Mouse (Mus musculus) spleen, adult 2 months (tissue): ENCODE measurements around the gene Lrba. TPM values are rescaled to one million over a fixed set of nuclear protein-coding genes. Genes with fewer than 3 reads are reported as not detected.

ENCODE experiments used
- DNase-seq, 2 experiments: peaks; one replicate each; pipeline versions ENCODE4 v3.0.0 to v3.0.0-alpha.2; 2012 to 2021; ENCODE audit warnings: low spot score in 2 of 2, low read depth in 1 of 2
- H3K27ac ChIP-seq: fragments of 200-500 bp; 2 replicates; pipeline ENCODE4 v1.5.1; 2012; ENCODE audit warnings: low read length, inconsistent platforms; ENCODE audit not compliant: insufficient read depth
- H3K27me3 ChIP-seq: fragments of 200-500 bp; 2 replicates; pipeline ENCODE4 v1.6.1; 2012; ENCODE audit warnings: mild to moderate bottlenecking, moderate library complexity, low read length, inconsistent platforms; ENCODE audit not compliant: control insufficient read depth, insufficient read depth
- H3K36me3 ChIP-seq: fragments of 200-500 bp; 2 replicates; pipeline ENCODE4 v1.6.1; 2012; ENCODE audit warnings: mild to moderate bottlenecking, low read length, inconsistent platforms; ENCODE audit not compliant: control insufficient read depth, insufficient read depth
- H3K4me1 ChIP-seq: fragments of 200-500 bp; 2 replicates; pipeline ENCODE4 v1.6.1; 2011; ENCODE audit warnings: inconsistent platforms; ENCODE audit not compliant: control insufficient read depth, insufficient read depth, insufficient read length
- H3K4me3 ChIP-seq: fragments of 200-500 bp; 2 replicates; pipeline ENCODE4 v1.5.1; 2011; ENCODE audit warnings: mild to moderate bottlenecking, inconsistent platforms; ENCODE audit not compliant: insufficient read depth, insufficient read length; ENCODE audit errors: extremely low read depth
- CTCF ChIP-seq: fragments of 200-500 bp; IDR thresholded peaks from 2 replicates; pipeline ENCODE4 v1.5.1; 2011; ENCODE audit warnings: mild to moderate bottlenecking, inconsistent platforms; ENCODE audit not compliant: insufficient read depth, insufficient read length, insufficient replicate concordance; ENCODE audit errors: extremely low read depth
- POLR2A ChIP-seq: fragments of 200-500 bp; IDR thresholded peaks from 2 replicates; pipeline ENCODE4 v1.6.1; 2011; ENCODE audit warnings: low read depth, low read length, inconsistent platforms
- WGBS: fragments of 180-500 bp; shearing (Covaris S2); methylation state at CpG from one replicate; pipeline ENCODE4 v1.1.7; 2018; 5-methylcytosine and 5-hydroxymethylcytosine counted together
- polyA plus RNA-seq: library from polyadenylated mRNA; depleted of rRNA; stranded (reverse); fragments of >200 nt; gene quantifications from 2 replicates; pipeline ENCODE4 v1.2.3, GENCODE M21; 2012

The Lrba gene
- polyA plus RNA-seq, 1 experiment: 9.1 TPM

DNA sequence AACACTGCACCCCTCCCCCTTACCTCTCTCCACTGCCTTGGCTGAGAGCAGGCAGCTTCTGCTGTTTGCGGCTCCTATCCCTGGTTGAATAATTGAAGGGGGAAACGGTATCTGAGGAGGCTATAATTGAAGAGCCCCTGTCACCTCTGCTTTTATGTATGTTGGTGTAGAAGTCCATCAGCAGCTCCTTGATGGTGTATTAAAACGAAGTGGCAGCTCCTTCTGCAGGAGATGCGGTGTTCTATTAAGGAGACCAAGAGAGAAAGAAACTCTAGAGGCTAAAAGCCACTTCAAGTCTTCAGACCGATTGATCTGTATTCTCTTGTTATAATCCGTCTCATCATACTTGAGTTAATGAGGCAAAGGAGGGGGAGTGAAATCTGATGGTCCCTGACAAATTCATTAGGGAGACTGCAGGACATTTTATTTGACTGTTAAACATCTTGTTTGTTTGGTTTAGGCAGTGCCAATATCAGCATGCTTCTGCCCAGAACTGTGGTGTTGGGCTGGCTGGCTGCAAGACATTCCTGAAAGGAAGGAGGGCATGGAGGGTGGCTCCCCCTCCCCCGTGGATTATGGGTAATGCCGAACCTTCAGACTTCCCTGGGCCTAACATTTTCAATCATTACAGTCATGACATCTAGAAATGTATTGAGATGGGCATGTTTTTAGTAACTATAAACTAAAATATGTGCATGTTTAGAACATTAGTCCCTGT lies 326.7 kb downstream of the Lrba start:
- Histone ChIP-seq H3K4me1 (peaks cover 5% of the 10 kb centered on the region), H3K36me3 (no peaks in the 10 kb centered on the region), H3K27ac (no peak overlapping the region), H3K4me3 (no peak overlapping the region), H3K27me3 (peaks cover 16% of the 10 kb centered on the region)
- WGBS: 89% methylated on average over 8 of the region's 8 CpGs
- DNase-seq: no peak
- TF ChIP-seq POLR2A: no peak
- no peak for TF ChIP-seq CTCF

DNA sequence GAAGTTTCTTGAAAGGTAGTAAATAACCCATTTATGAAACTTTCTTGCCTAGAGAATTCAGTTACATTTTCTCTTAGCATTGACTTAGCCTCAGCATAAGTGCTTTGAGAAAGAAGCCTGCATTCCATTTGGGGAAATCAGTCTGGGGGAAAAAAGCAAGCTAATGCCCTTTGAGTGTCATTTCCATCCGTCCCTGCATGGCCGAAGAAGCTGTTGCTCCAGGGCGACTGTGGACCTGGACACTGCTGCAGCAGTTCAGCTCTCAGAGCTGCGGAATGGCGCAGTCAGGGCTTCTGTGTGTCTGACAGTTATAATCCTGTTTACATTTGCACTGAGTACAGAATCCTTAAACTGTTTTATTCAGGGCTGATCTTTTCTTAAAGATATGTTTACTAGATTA lies 327.7 kb downstream of the Lrba start:
- WGBS: 95% methylated on average over 5 of the region's 5 CpGs

DNA sequence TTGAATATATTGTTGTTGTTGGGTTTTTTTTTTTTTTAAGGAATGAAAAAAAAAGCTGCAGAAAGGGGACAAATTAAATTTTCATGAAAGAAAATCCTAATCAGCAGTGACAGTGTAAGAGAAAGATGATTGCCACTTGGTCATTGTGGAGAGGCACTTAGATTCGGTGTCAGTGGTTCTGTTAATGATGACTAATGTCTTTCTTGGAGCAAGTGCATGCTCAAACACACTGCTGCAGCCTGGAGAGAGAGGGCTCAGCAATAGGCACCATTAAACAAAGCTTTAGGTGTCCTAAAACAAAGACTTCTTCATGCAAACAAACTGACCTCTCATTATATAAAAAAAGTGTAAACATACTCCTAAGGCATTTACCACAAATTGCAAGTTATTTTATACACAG lies 334.5 kb downstream of the Lrba start:
- Histone ChIP-seq H3K27me3 (no peaks in the 10 kb centered on the region), H3K27ac (no peak overlapping the region), H3K36me3 (no peaks in the 10 kb centered on the region), H3K4me1 (no peaks in the 10 kb centered on the region), H3K4me3 (no peak overlapping the region)
- DNase-seq: no peak
- 49% methylated on average over 1 of the region's 1 CpGs for WGBS
- TF ChIP-seq CTCF (no peak), POLR2A (no peak)

More for the DNA sequence above, 327.7 kb downstream of the Lrba start:
- Histone ChIP-seq H3K36me3 (no peaks in the 10 kb centered on the region), H3K27ac (no peak overlapping the region), H3K4me1 (peaks cover under 1% of the 10 kb centered on the region; the same call in 1 of the 2 replicates), H3K27me3 (peaks cover 9% of the 10 kb centered on the region; the same call in 1 of the 2 replicates), H3K4me3 (no peak overlapping the region)
- no peak for TF ChIP-seq POLR2A
- no peak for TF ChIP-seq CTCF
- no peak for DNase-seq

DNA sequence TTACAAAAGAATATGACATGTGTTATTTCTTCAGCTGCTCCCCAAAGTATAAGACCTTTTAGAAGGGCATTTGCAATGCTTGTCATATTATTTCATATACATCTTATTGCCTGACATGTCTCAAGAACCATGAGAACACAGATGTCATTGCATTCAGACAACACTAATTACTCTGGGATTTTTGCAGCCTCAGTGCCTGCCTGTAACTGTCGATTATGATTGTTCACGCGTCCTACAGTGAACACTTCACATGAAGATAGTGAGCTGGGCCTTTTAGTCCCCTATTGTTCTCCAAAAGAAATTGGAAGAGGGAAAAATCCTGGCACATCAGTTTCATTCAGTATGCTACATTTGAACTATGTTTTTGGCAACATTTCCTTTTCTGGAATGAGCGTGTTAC lies 335.2 kb downstream of the Lrba start:
- WGBS: 96% methylated on average over 4 of the region's 4 CpGs
- DNase-seq: no peak
- no peaks in the 10 kb centered on the region for H3K36me3 ChIP-seq
- H3K27me3 ChIP-seq: no peaks in the 10 kb centered on the region
- H3K4me3 ChIP-seq: no peak overlapping the region
- H3K4me1 ChIP-seq: no peaks in the 10 kb centered on the region
- H3K27ac ChIP-seq: no peak overlapping the region
- TF ChIP-seq POLR2A (no peak), CTCF (no peak)

- no peak overlapping the region for H3K4me3 ChIP-seq
- WGBS: 87% methylated on average over 4 of the region's 4 CpGs
- no peaks in the 10 kb centered on the region for H3K4me1 ChIP-seq
- DNase-seq: no peak
- no peak overlapping the region for H3K27ac ChIP-seq
- H3K27me3 ChIP-seq: no peaks in the 10 kb centered on the region
- H3K36me3 ChIP-seq: no peaks in the 10 kb centered on the region
- TF ChIP-seq POLR2A: no peak
- TF ChIP-seq CTCF: no peak
Observed at GRCm38 (mm10) chr3:86560281-86561022, 336.0 kb downstream of the Lrba start.

DNA sequence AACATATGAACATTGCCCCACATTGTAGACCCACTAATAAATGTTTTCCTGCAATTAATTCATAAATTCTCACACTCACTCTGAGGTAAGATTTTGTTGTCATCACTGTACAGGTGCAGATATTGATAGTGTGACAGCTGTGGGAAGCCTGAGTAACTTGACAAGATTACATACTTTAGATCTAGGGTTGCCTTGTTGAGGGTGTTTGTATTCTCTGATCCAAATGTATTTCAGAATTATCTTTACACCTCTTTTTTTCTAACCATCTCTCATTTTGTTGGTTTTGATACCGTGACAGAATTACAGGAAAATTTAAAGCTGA lies 336.5 kb downstream of the Lrba start:
- no peak for DNase-seq
- WGBS: 82% methylated on average over 1 of the region's 1 CpGs

GRCm38 (mm10) chr3:86561396-86561795 lies 336.9 kb downstream of the Lrba start:
- Histone ChIP-seq H3K27me3 (no peaks in the 10 kb centered on the region), H3K4me3 (no peak overlapping the region), H3K27ac (no peak overlapping the region), H3K4me1 (no peaks in the 10 kb centered on the region), H3K36me3 (no peaks in the 10 kb centered on the region)
- no peak for TF ChIP-seq CTCF
- DNase-seq: no peak
- 89% methylated on average over 1 of the region's 1 CpGs for WGBS

More for the DNA sequence above, 336.5 kb downstream of the Lrba start:
- Histone ChIP-seq H3K27ac (no peak overlapping the region), H3K4me3 (no peak overlapping the region), H3K36me3 (no peaks in the 10 kb centered on the region), H3K27me3 (no peaks in the 10 kb centered on the region), H3K4me1 (no peaks in the 10 kb centered on the region)
- no peak for TF ChIP-seq CTCF
- TF ChIP-seq POLR2A: no peak
